Mouse (Mus musculus): ENCODE results near the gene Unc13d.
A peak's percentile ranks its signal among the peaks of the same experiment; 100 is the strongest.

DNA sequence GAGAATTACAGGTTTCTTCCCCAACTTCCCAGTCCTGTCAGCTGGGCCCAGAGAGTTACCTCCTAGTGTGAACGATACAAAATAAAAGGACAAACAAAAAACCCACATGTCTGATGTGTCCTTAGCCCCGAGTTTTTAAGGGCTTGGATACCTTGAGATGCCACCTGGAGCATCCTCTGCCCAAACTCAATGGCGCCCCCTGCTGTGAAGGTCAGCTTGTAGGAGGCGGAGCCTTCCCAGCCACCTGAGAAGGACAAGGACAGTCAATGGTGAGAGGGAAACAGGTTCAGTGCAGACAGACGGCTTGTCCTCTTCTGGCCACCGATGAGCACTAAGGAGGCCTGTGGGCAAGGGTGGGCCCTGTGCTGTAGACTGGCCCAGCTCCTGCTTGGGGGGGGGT is 3.3 kb upstream of the Unc13d start:
- TF ChIP-seq CTCF (IDR thresholded peaks at IDR 0.05; ENCODE audit: borderline replicate concordance, extremely low read depth, insufficient read depth, insufficient read length) (peak; percentile 19; the same call in 1 of the 2 replicates), POLR2A (IDR thresholded peaks at IDR 0.05; ENCODE audit: borderline replicate concordance, extremely low read depth, insufficient read depth, insufficient read length, poor library complexity, severe bottlenecking) (no peak)
